Mouse (Mus musculus): Measurements from ENCODE around the gene Plxna4.

DNA sequence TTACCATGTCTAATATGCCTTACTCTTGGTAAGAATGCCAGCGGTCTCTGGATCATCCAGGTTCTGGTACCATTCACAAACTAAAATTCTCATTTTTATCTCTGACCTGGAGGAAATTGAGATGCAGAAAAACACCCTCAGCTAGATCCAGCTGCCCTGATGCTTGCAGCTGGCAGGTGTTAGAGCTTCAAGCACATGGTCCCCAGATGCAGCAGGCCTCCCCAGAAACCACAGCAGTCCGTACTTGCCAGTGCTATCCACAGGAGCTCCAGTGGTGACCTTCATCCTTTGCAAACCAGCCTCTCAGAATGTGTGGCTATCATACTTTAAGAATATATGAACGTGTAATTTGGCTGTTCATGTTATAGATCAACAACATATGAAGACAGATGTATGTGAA, 139.2 kb downstream of the Plxna4 start:
- TF ChIP-seq CTCF (IDR thresholded peaks at IDR 0.05; ENCODE audit: extremely low read depth, insufficient read length, insufficient replicate concordance, low read depth, low read length) (no peak), POLR2A (IDR thresholded peaks at IDR 0.05; ENCODE audit: low read depth, low read length) (no peak)
